Mouse (Mus musculus) embryo, embryonic 10 days (tissue): ENCODE measurements around the gene C1qtnf4.

ENCODE experiments used
- DNase-seq: peaks from one replicate; pipeline ENCODE4 v3.0.0-alpha.2; 2015; ENCODE audit warnings: low spot score

The C1qtnf4 gene

DNA sequence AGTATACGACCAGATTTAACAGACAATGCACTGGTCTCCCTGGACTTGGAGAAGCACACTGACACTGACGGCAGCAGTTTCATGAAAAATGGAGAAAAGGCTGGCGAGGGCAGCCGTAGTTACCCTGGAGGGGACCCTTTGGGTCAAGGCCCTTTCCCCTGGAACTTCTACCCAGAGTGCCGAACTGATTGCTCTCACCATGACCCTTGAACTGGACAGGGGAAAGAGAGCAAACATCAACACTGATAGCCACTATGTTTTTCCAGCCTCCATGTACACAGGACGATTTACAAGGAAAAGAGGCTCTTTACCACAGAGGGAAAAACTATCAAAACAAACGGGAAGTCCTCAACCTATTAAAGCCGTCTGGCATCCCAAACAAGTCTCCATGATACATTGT is 46.2 kb downstream of the C1qtnf4 start:
- DNase-seq: no peak

DNA sequence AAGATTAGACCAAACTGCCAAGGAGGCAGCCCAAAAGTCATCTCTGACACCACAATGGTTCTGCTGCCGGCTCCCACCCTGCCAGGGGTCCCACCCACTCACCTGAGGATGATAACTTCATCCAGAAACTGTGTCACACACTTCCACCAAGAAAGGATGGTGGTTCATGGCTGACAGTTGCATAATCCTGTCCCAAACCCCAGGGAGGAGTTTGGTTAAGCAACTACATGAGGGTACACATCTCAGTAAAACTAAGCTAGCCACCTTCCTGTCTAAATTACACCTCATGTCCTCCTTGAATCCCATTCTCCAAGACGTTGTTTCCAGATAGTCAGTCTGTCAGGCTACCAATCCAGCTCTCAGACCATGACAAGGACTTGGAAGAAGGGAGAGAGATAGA is 46.6 kb downstream of the C1qtnf4 start:
- no peak for DNase-seq

- DNase-seq: no peak
Measured at GRCm38 (mm10) chr2:90938362-90938761, 52.7 kb downstream of the C1qtnf4 start.

DNA sequence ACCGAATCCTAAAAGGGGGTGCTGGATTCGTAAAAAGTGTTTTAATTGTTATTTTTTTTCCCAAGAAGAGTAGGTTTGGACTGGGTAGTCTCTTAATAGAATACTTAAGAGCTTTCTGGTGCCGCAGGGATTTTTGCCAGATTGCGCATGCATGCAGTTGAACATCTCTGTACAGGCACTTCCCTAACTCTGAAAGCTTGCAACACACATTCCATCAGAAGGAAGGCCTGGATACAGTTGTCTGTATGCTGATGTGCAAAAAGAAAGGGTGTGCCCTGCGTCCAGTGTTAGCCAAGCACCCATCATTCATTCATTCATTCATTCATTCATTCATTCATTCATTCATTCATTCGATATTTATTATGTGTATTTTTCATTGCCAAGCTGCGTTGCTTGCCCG is 54.1 kb downstream of the C1qtnf4 start:
- no peak for DNase-seq
